Mouse (Mus musculus): ENCODE data around the gene Ubiad1. TPM values are rescaled to one million over a fixed set of nuclear protein-coding genes. Genes with fewer than 3 reads are reported as not detected.

Ubiad1 gene
- polyA plus RNA-seq, 1 experiment: 22.6 TPM

DNA sequence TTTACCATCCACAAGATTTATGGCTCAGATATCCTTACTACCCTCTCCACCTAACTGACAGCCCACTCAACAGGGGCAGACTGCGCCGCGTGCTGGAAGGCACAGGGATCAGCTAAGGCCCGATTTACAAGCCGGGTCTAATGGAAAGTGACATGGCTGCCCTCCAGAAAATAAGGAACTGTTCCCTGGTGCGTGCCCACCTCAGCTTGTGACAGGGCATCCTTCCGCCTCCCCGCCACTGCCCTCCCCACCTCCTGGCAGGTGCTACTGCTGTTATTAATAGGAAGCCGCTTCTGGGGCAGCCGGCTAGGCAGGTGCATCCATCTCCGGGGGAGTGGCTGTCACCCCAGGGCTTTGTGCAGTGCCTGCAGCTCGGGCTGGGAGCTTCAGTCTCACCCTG is 41.2 kb downstream of the Ubiad1 start:
- H3K4me2 ChIP-seq (ENCODE audit: low read depth): no peak overlapping the region
- TF ChIP-seq USF1 (IDR thresholded peaks at IDR 0.05; ENCODE audit: low read depth) (no peak), MYOD1 (IDR thresholded peaks at IDR 0.05; ENCODE audit: control insufficient read depth in 1 of 3, insufficient read length in 2 of 3, low read depth in 2 of 3) (peak in 1 of 3 experiments; percentile 48)
- H3K27me3 ChIP-seq (ENCODE audit: control insufficient read depth, insufficient read depth, insufficient read length): peaks cover 66% of the 10 kb centered on the region
- H3K79me2 ChIP-seq (ENCODE audit: control insufficient read depth, insufficient read depth): no peaks in the 10 kb centered on the region
- no peak overlapping the region for H3K4me3 ChIP-seq
- no peak overlapping the region for H3ac ChIP-seq (ENCODE audit: control insufficient read depth, insufficient read length)
- H3K36me3 ChIP-seq (ENCODE audit: control insufficient read depth, insufficient read depth): no peaks in the 10 kb centered on the region

DNA sequence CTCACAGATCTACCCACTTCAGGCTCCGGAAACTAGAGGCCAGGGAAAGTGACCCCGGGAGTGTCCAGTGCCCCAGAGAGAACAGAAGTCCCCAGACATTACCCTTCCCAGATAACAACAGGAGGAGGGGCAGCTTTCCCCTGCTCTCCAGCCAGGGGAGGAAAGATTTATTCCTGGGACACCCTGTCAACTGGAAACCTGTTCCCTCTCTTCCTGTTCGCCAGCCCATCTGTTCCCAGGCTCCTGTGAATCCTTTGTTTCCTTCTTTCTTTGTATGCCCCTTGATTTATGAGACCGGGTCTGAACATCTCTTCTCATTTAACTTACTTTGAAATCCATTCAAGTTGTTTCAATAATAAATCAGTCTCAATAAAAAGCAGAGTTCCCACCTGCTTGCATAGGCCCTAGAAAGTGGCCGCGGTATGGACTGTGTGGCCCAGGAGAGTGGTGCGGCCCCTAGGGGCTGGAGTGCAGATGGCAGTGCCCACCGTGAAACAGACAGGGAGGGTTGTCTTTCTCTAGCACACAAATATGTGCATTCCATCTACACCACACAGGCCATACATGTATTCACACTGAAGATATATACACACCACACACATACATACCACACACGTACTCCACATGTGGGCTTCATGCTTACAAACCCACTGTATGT is 45.0 kb downstream of the Ubiad1 start:
- H3K27me3 ChIP-seq (ENCODE audit: control insufficient read depth, insufficient read depth, insufficient read length): peaks cover 54% of the 10 kb centered on the region
- no peak overlapping the region for H3K4me3 ChIP-seq
- no peak for TF ChIP-seq REST (IDR thresholded peaks at IDR 0.05; ENCODE audit: insufficient read depth, insufficient read length)
- H3K36me3 ChIP-seq (ENCODE audit: control insufficient read depth, insufficient read depth): no peaks in the 10 kb centered on the region
- H3ac ChIP-seq (ENCODE audit: control insufficient read depth, insufficient read length): no peak overlapping the region
- H3K4me2 ChIP-seq (ENCODE audit: low read depth): no peak overlapping the region
- H3K79me2 ChIP-seq (ENCODE audit: control insufficient read depth, insufficient read depth): no peaks in the 10 kb centered on the region

DNA sequence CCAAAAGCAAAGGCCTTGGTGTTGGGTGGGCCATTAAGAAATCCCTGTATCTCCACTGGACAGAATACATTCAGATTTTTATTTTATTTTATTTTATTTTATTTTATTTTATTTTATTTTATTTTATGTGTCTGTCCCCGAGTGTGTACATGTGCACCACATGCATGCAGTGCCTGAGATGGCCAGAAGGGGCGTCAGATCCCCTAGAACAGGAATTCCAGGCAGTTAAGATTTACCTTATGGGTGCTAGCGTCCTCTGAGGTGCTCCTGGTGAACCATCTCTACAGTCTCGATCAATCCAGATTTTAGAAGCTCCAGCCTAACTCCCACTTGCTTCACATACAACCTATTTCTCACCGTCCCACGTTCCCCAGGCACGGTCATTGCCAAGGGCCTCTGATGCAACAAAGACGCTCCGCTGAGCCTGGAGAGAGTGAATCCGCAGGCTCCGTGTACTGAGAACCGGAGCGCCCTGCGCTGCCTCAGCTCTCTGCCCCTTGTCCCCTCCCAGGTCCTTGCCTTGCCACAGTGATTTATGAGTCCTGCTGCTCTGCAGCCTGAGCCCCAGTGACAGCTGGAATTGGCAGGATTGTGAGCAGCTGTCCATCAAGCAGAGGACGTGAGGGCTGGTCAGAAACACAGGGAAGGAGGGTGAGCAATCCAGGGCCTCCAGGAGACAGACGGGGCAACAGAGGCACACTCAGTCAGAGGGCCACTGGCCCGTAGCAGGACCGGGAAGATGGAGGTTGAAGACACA is 46.9 kb downstream of the Ubiad1 start:
- Histone ChIP-seq H3K27me3 (ENCODE audit: control insufficient read depth, insufficient read depth, insufficient read length) (peaks cover 54% of the 10 kb centered on the region), H3K4me2 (ENCODE audit: low read depth) (no peak overlapping the region), H3K4me3 (no peak overlapping the region), H3K79me2 (ENCODE audit: control insufficient read depth, insufficient read depth) (no peaks in the 10 kb centered on the region), H3ac (ENCODE audit: control insufficient read depth, insufficient read length) (no peak overlapping the region), H3K36me3 (ENCODE audit: control insufficient read depth, insufficient read depth) (no peaks in the 10 kb centered on the region)
- TF ChIP-seq E2F4 (IDR thresholded peaks at IDR 0.05; ENCODE audit: insufficient read depth): no peak
- peak in 2 of 3 experiments; percentile 29 to 50 for TF ChIP-seq MYOD1 (IDR thresholded peaks at IDR 0.05; ENCODE audit: control insufficient read depth in 1 of 3, insufficient read length in 2 of 3, low read depth in 2 of 3)

DNA sequence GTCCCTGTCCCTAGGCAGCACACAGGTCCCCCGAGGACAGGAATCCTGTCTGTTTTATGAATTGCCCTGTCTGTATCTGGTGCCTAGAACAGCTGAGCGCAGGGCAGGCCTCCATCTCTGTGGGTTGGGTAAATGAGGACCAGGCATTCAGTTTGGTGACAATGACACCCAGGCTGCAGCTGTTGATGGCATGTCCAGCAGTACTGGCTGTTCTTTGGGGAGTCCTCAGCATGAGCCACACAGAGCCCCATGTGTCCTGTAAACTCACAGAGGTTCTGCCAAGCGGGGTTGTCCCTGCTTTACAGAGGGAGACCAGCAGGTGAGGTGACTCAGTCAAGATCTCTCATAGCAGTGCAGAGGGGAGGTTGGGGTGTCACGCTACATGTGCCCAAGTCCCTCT is 47.5 kb downstream of the Ubiad1 start:
- peaks cover 49% of the 10 kb centered on the region for H3K27me3 ChIP-seq (ENCODE audit: control insufficient read depth, insufficient read depth, insufficient read length)
- TF ChIP-seq MYOG (IDR thresholded peaks at IDR 0.05; ENCODE audit: control insufficient read depth in 1 of 3, insufficient read depth in 1 of 3, insufficient read length in 2 of 3, low read depth in 2 of 3): peak in 2 of 3 experiments; percentile 6 to 44
- no peak for TF ChIP-seq USF1 (IDR thresholded peaks at IDR 0.05; ENCODE audit: low read depth)
- peak in 1 of 3 experiments; percentile 69 for TF ChIP-seq MYOD1 (IDR thresholded peaks at IDR 0.05; ENCODE audit: control insufficient read depth in 1 of 3, insufficient read length in 2 of 3, low read depth in 2 of 3)
- H3ac ChIP-seq (ENCODE audit: control insufficient read depth, insufficient read length): no peak overlapping the region
- H3K36me3 ChIP-seq (ENCODE audit: control insufficient read depth, insufficient read depth): no peaks in the 10 kb centered on the region
- H3K4me3 ChIP-seq: no peak overlapping the region
- H3K79me2 ChIP-seq (ENCODE audit: control insufficient read depth, insufficient read depth): no peaks in the 10 kb centered on the region
- no peak overlapping the region for H3K4me2 ChIP-seq (ENCODE audit: low read depth)

DNA sequence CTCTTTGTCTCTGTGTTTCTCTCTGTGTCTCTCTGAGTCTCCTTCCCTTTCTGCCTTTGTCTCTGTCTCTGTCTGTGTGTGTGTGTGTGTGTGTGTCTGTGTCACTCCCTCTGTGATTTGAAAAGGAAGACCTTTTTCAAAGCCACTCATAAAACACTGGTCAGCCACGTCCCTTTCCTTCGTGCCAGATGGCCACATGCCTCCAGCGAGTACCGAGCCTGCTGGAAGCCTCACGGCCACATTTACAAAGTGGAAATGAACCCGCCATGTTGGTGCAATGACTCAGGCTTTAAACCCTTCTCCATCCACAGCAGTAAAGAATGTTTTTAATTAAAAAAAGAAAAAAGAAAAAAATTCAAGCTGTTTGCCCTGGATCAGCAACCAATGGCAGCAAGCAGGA is 48.7 kb downstream of the Ubiad1 start:
- Histone ChIP-seq H3K36me3 (ENCODE audit: control insufficient read depth, insufficient read depth) (no peaks in the 10 kb centered on the region), H3K4me3 (no peak overlapping the region), H3ac (ENCODE audit: control insufficient read depth, insufficient read length) (no peak overlapping the region)

DNA sequence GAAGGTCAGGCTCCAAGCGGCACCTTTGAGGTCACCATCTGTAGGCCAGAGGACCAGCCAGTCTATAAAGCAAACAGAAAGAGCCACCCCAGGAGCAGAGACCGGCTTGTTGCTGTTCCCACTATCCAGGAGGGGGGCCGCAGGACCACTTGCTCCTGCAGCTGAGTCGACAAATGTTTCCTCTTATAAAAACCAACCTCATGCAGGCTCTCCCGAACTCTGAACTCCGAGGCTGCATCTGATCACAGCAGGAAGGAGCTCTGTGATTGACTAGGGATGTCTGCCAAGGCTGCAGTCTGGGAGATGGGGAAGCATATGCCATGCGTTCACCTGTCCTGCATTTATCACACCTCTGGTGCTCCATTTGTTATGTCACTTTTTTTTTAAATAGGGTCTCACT is 49.4 kb downstream of the Ubiad1 start:
- TF ChIP-seq MYOG (IDR thresholded peaks at IDR 0.05; ENCODE audit: control insufficient read depth in 1 of 3, insufficient read depth in 1 of 3, insufficient read length in 2 of 3, low read depth in 2 of 3): no peak
- no peak for TF ChIP-seq E2F4 (IDR thresholded peaks at IDR 0.05; ENCODE audit: insufficient read depth)
- H3K4me3 ChIP-seq: no peak overlapping the region
- no peaks in the 10 kb centered on the region for H3K79me2 ChIP-seq (ENCODE audit: control insufficient read depth, insufficient read depth)
- H3K36me3 ChIP-seq (ENCODE audit: control insufficient read depth, insufficient read depth): no peaks in the 10 kb centered on the region
- peaks cover 33% of the 10 kb centered on the region for H3K27me3 ChIP-seq (ENCODE audit: control insufficient read depth, insufficient read depth, insufficient read length)
- no peak overlapping the region for H3ac ChIP-seq (ENCODE audit: control insufficient read depth, insufficient read length)
- H3K4me2 ChIP-seq (ENCODE audit: low read depth): no peak overlapping the region

More for the DNA sequence above, 48.7 kb downstream of the Ubiad1 start:
- no peak overlapping the region for H3K4me2 ChIP-seq (ENCODE audit: low read depth)
- peaks cover 40% of the 10 kb centered on the region for H3K27me3 ChIP-seq (ENCODE audit: control insufficient read depth, insufficient read depth, insufficient read length)
- H3K79me2 ChIP-seq (ENCODE audit: control insufficient read depth, insufficient read depth): no peaks in the 10 kb centered on the region
- TF ChIP-seq TCF12 (IDR thresholded peaks at IDR 0.05; ENCODE audit: insufficient read depth, poor library complexity, severe bottlenecking) (no peak), POLR2AphosphoS2 (IDR thresholded peaks at IDR 0.05; ENCODE audit: insufficient read length, low read depth) (no peak), E2F4 (IDR thresholded peaks at IDR 0.05; ENCODE audit: insufficient read depth) (no peak), CEBPB (IDR thresholded peaks at IDR 0.05; ENCODE audit: insufficient read depth, poor library complexity, severe bottlenecking) (no peak), MYOD1 (IDR thresholded peaks at IDR 0.05; ENCODE audit: control insufficient read depth in 1 of 3, insufficient read length in 2 of 3, low read depth in 2 of 3) (no peak), MAX (IDR thresholded peaks at IDR 0.05; ENCODE audit: low read depth) (no peak), REST (IDR thresholded peaks at IDR 0.05; ENCODE audit: insufficient read depth, insufficient read length) (no peak), POLR2A (IDR thresholded peaks at IDR 0.05; ENCODE audit: insufficient read length, low read depth) (no peak), USF1 (IDR thresholded peaks at IDR 0.05; ENCODE audit: low read depth) (no peak), MYOG (IDR thresholded peaks at IDR 0.05; ENCODE audit: control insufficient read depth in 1 of 3, insufficient read depth in 1 of 3, insufficient read length in 2 of 3, low read depth in 2 of 3) (no peak), TCF3 (IDR thresholded peaks at IDR 0.05; ENCODE audit: insufficient read length, low read depth) (no peak), SRF (IDR thresholded peaks at IDR 0.05; ENCODE audit: control insufficient read depth, insufficient read length, low read depth) (no peak)
